Mouse (Mus musculus) heart, embryonic 14.5 days (tissue): ENCODE results near the gene Batf. TPM values are rescaled to one million over a fixed set of nuclear protein-coding genes. Genes with fewer than 3 reads are reported as not detected.

ENCODE experiments used
- ATAC-seq: fragments of 200-750 bp; cut with Nextera tagmentation; 2 replicates; pipeline ENCODE4 v1.8.0; 2017; ENCODE audit warnings: low read depth, moderate TSS enrichment; ENCODE audit not compliant: insufficient number of reproducible peaks, insufficient read depth, low FRiP score
- H3K27ac ChIP-seq, 2 experiments: fragments of 200-500 bp in 1 of 2; fragments of 300-500 bp in 1 of 2; sonication (generic) in 1 of 2; replicated peaks in 1 of 2; 2 replicates each; pipeline ENCODE4 v1.5.1; 2012 to 2014; ENCODE audit warnings: low read depth in 2 of 2, low read length in 2 of 2, control low read depth in 1 of 2, mild to moderate bottlenecking in 1 of 2, mixed read lengths in 1 of 2; ENCODE audit not compliant: control insufficient read depth in 1 of 2, insufficient read depth in 1 of 2
- H3K27me3 ChIP-seq: fragments of 300-500 bp; sonication (generic); 2 replicates; pipeline ENCODE4 v1.6.1; 2014; ENCODE audit warnings: mild to moderate bottlenecking, low read length, control low read depth; ENCODE audit not compliant: control insufficient read depth, insufficient read depth
- H3K36me3 ChIP-seq: fragments of 300-500 bp; sonication (generic); 2 replicates; pipeline ENCODE4 v1.6.1; 2014; ENCODE audit warnings: mild to moderate bottlenecking, control low read depth, low read length, mixed read lengths; ENCODE audit not compliant: control insufficient read depth, insufficient read depth
- H3K4me1 ChIP-seq, 2 experiments: fragments of 200-500 bp in 1 of 2; fragments of 300-500 bp in 1 of 2; sonication (generic) in 1 of 2; 2 replicates each; pipeline ENCODE4 v1.6.1; 2012 to 2014; ENCODE audit warnings: low read length in 2 of 2, control low read depth in 1 of 2, mixed read lengths in 1 of 2; ENCODE audit not compliant: control insufficient read depth in 2 of 2, insufficient read depth in 2 of 2
- H3K4me2 ChIP-seq: fragments of 300-500 bp; sonication (generic); 2 replicates; pipeline ENCODE4 v1.6.1; 2014; ENCODE audit warnings: mild to moderate bottlenecking, low read length
- H3K4me3 ChIP-seq, 2 experiments: fragments of 200-500 bp in 1 of 2; fragments of 300-500 bp in 1 of 2; sonication (generic) in 1 of 2; 2 replicates each; pipeline ENCODE4 v1.5.1; 2012 to 2014; ENCODE audit warnings: low read length in 2 of 2, mild to moderate bottlenecking in 2 of 2, control low read depth in 1 of 2, low read depth in 1 of 2, moderate library complexity in 1 of 2; ENCODE audit not compliant: control insufficient read depth in 1 of 2, insufficient read depth in 1 of 2
- H3K9ac ChIP-seq: fragments of 300-500 bp; sonication (generic); 2 replicates; pipeline ENCODE4 v1.6.1; 2014; ENCODE audit warnings: mild to moderate bottlenecking, low read length
- H3K9me3 ChIP-seq: fragments of 300-500 bp; sonication (generic); 2 replicates; pipeline ENCODE4 v1.6.1; 2016; ENCODE audit warnings: low read length, control low read depth; ENCODE audit not compliant: control insufficient read depth
- WGBS: fragments of 180-500 bp; shearing (Covaris S2); extraction: QIAGEN DNeasy Blood & Tissue Kit; methylation state at CpG from one replicate; pipeline ENCODE4 v1.1.7; 2014; 5-methylcytosine and 5-hydroxymethylcytosine counted together
- polyA plus RNA-seq: library from polyadenylated mRNA; unstranded; fragments of >200 nt; fragmentation: Nextera tagmentation; extraction: Ambion mirVana; gene quantifications from 2 replicates; pipeline ENCODE4 v1.2.1, GENCODE M21; 2014

The Batf gene
- polyA plus RNA-seq, 1 experiment from 2014 or later = 4.5 TPM

- no peaks in the 10 kb centered on the region for H3K27me3 ChIP-seq
- no peak overlapping the region for H3K9ac ChIP-seq
- 0 out of 2 replicates have a peak, but pooled peaks cover 3% of the 10 kb centered on the region for H3K9me3 ChIP-seq
- no peak for ATAC-seq
- no peak overlapping the region for H3K4me3 ChIP-seq
- H3K27ac ChIP-seq = no peak overlapping the region
- H3K4me2 ChIP-seq = no peak overlapping the region
- H3K36me3 ChIP-seq = no peaks in the 10 kb centered on the region
- peaks cover 0 to 9% of the 10 kb centered on the region in 2 experiments; a peak in 2 of 4 replicates for H3K4me1 ChIP-seq
- 35% methylated on average over 17 of the region's 17 CpGs for WGBS
Measured at GRCm38 (mm10) chr12:85729022-85729944, 42.8 kb downstream of the Batf start.

GRCm38 (mm10) chr12:85729945-85730290 is 43.4 kb downstream of the Batf start:
- H3K36me3 ChIP-seq = no peaks in the 10 kb centered on the region
- H3K9ac ChIP-seq = no peak overlapping the region
- H3K4me2 ChIP-seq = no peak overlapping the region
- H3K27me3 ChIP-seq = no peaks in the 10 kb centered on the region
- H3K4me3 ChIP-seq = no peak overlapping the region
- peaks cover 0 to 9% of the 10 kb centered on the region in 2 experiments; a peak in 2 of 4 replicates for H3K4me1 ChIP-seq
- H3K9me3 ChIP-seq = 0 out of 2 replicates have a peak, but pooled peaks cover 3% of the 10 kb centered on the region
- 53% methylated on average over 6 of the region's 6 CpGs for WGBS
- no peak for ATAC-seq
- no peak overlapping the region for H3K27ac ChIP-seq

GRCm38 (mm10) chr12:85736203-85736602 is 49.7 kb downstream of the Batf start:
- no peak for ATAC-seq
- Histone ChIP-seq H3K36me3 (no peaks in the 10 kb centered on the region), H3K9ac (no peak overlapping the region), H3K4me3 (no peak overlapping the region), H3K27ac (no peak overlapping the region), H3K9me3 (0 out of 2 replicates have a peak, but pooled peaks cover 3% of the 10 kb centered on the region), H3K4me1 (peaks cover 2 to 4% of the 10 kb centered on the region in 2 experiments; a peak in 1 of 4 replicates), H3K4me2 (no peak overlapping the region), H3K27me3 (no peaks in the 10 kb centered on the region)
- WGBS = 54% methylated on average over 2 of the region's 2 CpGs

GRCm38 (mm10) chr12:85736960-85737359 is 50.5 kb downstream of the Batf start:
- Histone ChIP-seq H3K4me3 (no peak overlapping the region), H3K4me2 (no peak overlapping the region), H3K9ac (no peak overlapping the region), H3K27ac (no peak overlapping the region), H3K9me3 (0 out of 2 replicates have a peak, but pooled peaks cover 3% of the 10 kb centered on the region), H3K27me3 (no peaks in the 10 kb centered on the region), H3K4me1 (peaks cover 2 to 4% of the 10 kb centered on the region in 2 experiments; a peak in 1 of 4 replicates), H3K36me3 (no peaks in the 10 kb centered on the region)
- 78% methylated on average over 3 of the region's 3 CpGs for WGBS
- ATAC-seq = no peak

GRCm38 (mm10) chr12:85745827-85746695 is 59.6 kb downstream of the Batf start, which contains the start of gene Flvcr2:
Gene Flvcr2 (plus strand): TSS chr12:85746539.
- Histone ChIP-seq H3K9me3 (no peaks in the 10 kb centered on the region), H3K27me3 (no peaks in the 10 kb centered on the region; the same call in none of the 2 replicates), H3K27ac (peak within 1 kb of the TSS; percentile 68 to 83), H3K4me3 (peak within 1 kb of the TSS; percentile 59 to 73), H3K4me2 (peak within 1 kb of the TSS; percentile 97), H3K36me3 (no peaks in the 10 kb centered on the region), H3K9ac (peak within 1 kb of the TSS; percentile 78), H3K4me1 (peaks cover 7 to 10% of the 10 kb centered on the region in 2 experiments)
- WGBS = 1% methylated on average over 49 of the region's 51 CpGs
- peak; percentile 83 for ATAC-seq

GRCm38 (mm10) chr12:85746696-85747219 is 60.3 kb downstream of the Batf start:
- ATAC-seq = no peak; the same call in 1 of the 2 replicates
- 17% methylated on average over 21 of the region's 21 CpGs for WGBS
- Histone ChIP-seq H3K27ac (peak overlapping the region; percentile 68 to 83; a peak in 3 of 4 replicates), H3K36me3 (no peaks in the 10 kb centered on the region), H3K9me3 (no peaks in the 10 kb centered on the region), H3K4me2 (peak overlapping the region; percentile 97), H3K27me3 (no peaks in the 10 kb centered on the region; the same call in none of the 2 replicates), H3K4me1 (peaks cover 7 to 10% of the 10 kb centered on the region in 2 experiments), H3K9ac (peak overlapping the region; percentile 78), H3K4me3 (peak overlapping the region; percentile 59 to 73)

GRCm38 (mm10) chr12:85747343-85747742 is 60.9 kb downstream of the Batf start:
- Histone ChIP-seq H3K4me1 (peaks cover 7 to 10% of the 10 kb centered on the region in 2 experiments), H3K36me3 (no peaks in the 10 kb centered on the region), H3K4me3 (peak overlapping the region; percentile 59 to 73), H3K27ac (no peak overlapping the region), H3K9me3 (no peaks in the 10 kb centered on the region), H3K27me3 (no peaks in the 10 kb centered on the region; the same call in none of the 2 replicates), H3K4me2 (peak overlapping the region; percentile 97), H3K9ac (peak overlapping the region; percentile 78)
- WGBS = 80% methylated on average over 10 of the region's 10 CpGs
- ATAC-seq = 0 out of 2 replicates have a peak, but pooled peaks have one; percentile 20
